Mouse (Mus musculus): ENCODE results near the gene Cyb561d2.
A peak's percentile ranks its signal among the peaks of the same experiment; 100 is the strongest.
"Not testable (repeated sequence)": the region's sequence is repeated elsewhere in the genome, so short reads cannot be mapped to it uniquely, and the experiment has no call there.

Gene Cyb561d2

DNA sequence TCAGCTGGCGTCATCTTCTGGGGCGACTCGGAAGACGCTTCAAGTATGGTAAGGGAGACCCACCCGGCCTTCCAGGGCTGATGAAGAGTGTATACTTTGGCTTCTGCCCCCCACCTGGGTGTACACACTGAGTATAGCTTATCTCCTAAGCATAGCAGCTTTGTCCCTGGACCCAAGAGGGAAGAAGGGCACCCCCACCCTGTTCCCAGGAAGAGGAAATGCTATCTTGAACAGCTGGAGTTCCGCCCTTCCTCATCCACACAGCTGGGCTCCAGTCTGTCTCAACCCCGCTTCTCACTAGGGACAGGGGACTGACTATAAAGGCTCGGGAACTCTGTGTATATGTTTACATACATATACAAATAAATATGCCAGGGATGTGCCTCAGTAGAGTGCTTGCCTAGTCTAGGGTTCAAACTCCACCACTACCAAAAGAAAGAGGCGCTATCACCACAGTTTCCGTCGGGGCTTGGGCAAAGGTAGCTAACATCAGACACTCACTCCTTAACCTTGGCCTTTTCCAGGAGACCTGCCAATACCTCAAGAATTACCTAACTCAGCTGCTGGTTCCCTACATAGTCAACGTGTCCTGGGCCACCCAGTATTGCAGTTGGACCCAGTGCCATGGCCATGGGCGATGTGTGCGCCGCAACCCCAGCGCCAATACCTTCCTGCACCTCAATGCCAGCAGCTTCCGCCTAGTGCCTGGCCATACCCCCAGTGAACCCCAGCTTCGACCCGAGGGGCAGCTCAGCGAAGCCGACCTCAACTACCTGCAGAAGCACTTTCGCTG is 29.7 kb upstream of the Cyb561d2 start:
- no peak for DNase-seq

GRCm38 (mm10) chr9:107570845-107571244 is 28.9 kb upstream of the Cyb561d2 start:
- no peak for DNase-seq

DNA sequence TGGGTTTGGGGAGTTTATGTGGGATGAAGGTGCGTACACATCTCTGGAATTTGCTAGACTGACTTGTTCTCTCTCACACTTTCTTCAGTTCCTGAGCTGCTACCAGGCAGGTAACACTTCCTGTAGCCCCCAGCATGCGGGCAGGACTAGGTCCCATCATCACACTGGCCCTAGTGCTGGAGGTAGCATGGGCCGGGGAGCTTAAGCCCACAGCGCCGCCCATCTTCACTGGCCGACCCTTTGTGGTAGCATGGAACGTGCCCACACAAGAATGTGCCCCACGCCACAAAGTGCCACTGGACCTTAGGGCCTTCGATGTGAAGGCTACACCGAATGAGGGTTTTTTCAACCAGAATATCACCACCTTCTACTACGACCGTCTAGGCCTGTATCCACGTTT is 28.0 kb upstream of the Cyb561d2 start:
- peak; percentile 33 for DNase-seq

- no peak for DNase-seq
Observed at GRCm38 (mm10) chr9:107569270-107569669, 27.3 kb upstream of the Cyb561d2 start.

DNA sequence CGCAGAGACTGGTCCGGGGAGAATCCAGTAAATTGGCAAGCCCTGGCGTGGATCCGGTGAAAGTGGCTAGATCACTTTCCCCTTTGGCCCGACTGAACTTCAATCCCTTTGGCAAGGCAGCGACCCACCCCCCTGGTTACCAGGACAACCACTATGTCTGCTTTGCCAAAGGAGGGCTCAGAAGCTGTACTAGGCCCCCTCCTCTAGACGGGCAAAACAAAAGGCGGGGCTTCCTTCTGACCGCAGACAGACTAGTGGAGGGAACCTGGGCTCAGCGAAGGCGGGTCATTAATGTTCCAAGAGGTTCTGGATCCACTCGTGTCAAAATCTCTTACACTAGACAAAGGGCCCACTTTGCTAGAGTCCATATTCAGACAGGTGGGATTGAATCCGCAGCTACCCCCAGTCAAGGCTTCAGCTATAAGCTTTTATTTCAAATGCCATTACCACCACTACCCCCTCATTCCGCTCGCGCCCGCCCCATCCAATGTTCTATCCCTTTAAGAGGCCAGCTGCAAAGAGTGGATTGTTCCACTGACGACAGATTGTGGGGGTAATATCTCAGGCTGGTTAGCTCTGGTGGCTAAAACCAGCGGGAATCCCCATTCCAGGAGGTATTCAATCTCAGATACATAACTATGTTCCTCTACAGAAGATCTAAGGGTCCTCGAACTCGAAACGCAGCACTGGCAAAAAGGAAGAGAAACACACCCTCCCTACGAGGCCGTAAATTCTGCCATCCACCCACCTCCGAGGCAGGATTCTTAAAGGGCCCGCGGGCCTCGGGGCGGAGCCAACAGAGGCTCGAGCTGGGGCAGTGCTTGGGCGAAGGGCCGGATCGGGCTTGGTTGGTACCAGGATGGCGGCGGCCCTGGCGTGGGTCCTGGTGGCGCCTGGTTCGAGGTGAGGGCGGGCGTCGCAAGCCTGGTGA is 26.6 kb upstream of the Cyb561d2 start:
- DNase-seq, result peak; percentile 92

GRCm38 (mm10) chr9:107567702-107568319 is 25.8 kb upstream of the Cyb561d2 start, which contains the start of gene Hyal2:
Gene Hyal2, plus strand, starts transcription at chr9:107567945.
- DNase-seq, result peak; percentile 85

GRCm38 (mm10) chr9:107566855-107567254 is 24.9 kb upstream of the Cyb561d2 start:
- DNase-seq, result peak; percentile 65

GRCm38 (mm10) chr9:107566041-107566709 is 24.2 kb upstream of the Cyb561d2 start:
- peak; percentile 95 for DNase-seq

DNA sequence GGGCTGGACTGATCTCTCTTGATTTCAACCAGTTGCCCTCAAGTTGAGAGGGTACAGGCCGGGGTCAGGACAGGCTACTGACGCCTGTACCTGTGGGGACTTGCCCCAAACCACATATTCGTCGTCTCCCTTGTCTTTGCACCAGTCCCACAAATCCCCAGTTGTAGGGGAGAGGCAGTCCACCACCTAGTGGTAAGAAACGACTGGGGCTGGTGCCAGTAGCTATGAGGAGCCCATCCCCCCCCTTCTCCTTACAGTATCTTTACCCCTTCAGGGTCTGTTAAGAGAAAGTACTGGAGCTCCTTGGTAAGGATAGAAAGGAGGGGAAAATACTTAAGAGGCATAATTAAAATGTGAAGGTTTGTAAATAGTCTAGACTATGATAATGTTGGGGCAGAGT is 23.6 kb upstream of the Cyb561d2 start:
- DNase-seq, result not testable (repeated sequence)

- peak; percentile 94 for DNase-seq
Observed at GRCm38 (mm10) chr9:107563029-107563581, 21.1 kb upstream of the Cyb561d2 start, which contains the start of gene Tusc2. Gene Tusc2, plus strand, starts transcription at chr9:107563255.

DNA sequence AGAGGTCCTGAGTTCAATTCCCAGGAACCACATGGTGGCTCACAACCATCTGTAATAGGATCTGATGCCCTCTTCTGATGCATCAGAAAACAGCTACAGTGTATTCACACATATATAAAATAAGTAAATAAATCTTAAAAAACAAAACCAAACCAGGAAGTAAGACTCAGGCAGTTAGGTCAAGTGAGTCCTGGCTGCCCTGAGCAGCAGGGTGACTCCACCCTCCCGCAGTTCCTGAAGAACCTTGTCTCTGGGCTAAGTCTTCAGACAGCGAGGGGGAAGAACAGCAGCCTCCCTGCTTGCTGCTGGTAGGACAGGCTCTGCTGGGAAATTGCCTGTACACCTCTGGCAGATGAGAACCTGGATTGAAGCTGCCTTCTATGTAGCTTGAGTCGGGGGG is 14.4 kb upstream of the Cyb561d2 start:
- DNase-seq, result no peak

DNA sequence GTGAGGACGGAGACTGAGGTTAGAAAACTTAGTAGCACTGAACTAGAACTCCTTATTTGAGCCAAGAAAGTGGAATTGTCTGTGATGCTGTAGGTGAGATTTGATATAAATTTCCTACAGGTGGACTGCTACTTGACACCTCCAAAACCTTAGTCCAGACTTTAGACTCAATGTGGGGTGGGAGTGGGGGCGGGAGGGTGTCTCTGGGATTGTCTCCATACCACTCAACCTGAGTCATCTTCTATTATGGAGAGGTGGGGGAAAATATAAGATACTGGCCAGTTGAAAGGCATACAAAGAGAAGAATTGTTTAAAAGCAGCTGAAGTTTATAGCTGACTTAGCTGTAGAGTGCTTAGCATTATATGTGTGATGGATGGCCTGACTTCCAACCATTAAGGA is 13.7 kb upstream of the Cyb561d2 start:
- no peak for DNase-seq

GRCm38 (mm10) chr9:107555031-107555457 is 13.1 kb upstream of the Cyb561d2 start:
- peak; percentile 67 for DNase-seq

DNA sequence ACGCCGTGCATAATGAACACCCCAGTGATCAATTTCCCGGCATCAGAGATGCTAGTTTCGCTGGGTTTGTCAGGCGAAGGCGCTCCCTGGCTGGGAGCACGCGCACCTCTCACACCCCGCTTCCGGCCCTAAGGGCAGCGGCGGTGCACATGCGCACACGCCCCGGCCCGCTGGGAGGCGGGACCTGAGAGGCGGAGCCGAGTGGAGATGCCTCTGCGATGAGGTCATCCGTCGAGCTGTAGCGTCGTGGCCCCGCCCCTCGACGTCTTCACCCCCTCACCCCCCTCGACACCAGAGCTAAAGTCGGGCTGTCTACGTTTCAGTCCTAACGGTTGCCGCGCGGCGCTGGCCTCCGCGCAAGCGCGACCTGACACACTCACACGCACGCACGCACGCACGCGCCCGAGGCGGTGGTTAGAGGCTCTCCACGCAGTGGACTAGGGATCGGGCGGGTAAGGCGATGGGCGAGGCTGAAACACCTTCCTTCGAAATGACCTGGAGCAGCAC is 12.4 kb upstream of the Cyb561d2 start:
- DNase-seq, result peak; percentile 94

DNA sequence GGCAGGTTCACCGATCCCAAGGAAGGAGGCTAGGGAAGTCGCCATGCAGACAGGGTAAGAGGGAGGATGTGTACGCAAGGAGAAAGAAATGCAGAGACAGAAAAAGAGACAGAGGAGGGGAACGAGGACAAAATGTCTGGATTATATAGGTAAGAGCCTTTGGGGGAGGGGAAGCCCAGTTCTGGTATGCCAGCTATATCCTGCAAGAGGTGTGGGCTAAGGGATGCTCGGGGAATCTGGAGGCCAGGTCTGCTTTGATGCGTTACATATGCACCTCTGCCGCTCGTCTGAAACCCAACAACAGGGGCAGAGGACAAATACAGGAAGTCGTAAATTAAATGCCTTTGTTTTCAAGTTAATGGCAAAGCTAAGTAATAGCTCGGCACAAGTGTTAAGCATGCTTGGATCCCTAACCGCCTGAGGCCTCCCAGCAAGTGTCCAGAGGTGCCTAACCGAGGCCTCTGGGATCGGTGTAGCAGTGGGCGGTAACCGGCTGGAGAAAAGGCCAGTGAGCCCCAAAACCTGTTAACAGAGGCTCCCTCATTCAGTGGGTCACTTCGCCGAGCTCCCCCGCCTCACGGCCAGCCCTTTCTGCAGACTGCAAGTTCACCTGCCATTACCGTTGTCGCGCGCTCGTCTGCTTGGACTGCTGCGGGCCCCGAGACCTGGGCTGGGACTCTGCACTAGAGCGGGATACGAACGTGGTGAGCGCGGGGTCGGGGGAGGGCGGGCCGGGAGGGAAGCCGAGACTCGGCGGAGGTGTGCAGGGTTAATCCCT is 11.7 kb upstream of the Cyb561d2 start:
- no peak for DNase-seq

- DNase-seq, result no peak
Observed at GRCm38 (mm10) chr9:107552690-107553393, 10.8 kb upstream of the Cyb561d2 start.

DNA sequence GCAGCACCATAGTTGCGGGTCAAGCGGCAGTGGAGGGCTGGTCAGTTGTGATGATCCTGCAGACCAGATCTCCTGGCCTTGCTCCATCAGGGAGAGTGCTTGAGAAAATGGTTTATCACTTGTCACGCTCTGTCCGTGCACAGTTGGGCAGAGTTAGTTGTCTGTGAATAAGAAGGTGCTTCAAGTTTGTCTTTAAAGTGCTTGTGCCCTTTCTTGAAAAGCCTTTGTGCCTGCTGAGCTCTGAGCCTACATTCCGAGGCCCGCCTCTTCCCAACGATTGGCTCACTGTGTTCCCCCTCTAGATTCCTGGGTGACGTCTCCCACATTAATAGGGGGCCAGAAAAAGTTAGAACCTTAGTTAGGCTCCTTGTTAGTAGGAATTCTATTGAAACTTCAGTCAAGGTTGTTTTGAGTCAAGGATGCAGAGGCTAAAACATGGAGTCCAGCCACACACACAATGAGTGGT is 9.9 kb upstream of the Cyb561d2 start:
- no peak for DNase-seq

GRCm38 (mm10) chr9:107551117-107551889 is 9.3 kb upstream of the Cyb561d2 start, which contains the start of gene Rassf1:
Gene Rassf1, plus strand, starts transcription at chr9:107551555.
- peak; percentile 82 for DNase-seq

DNA sequence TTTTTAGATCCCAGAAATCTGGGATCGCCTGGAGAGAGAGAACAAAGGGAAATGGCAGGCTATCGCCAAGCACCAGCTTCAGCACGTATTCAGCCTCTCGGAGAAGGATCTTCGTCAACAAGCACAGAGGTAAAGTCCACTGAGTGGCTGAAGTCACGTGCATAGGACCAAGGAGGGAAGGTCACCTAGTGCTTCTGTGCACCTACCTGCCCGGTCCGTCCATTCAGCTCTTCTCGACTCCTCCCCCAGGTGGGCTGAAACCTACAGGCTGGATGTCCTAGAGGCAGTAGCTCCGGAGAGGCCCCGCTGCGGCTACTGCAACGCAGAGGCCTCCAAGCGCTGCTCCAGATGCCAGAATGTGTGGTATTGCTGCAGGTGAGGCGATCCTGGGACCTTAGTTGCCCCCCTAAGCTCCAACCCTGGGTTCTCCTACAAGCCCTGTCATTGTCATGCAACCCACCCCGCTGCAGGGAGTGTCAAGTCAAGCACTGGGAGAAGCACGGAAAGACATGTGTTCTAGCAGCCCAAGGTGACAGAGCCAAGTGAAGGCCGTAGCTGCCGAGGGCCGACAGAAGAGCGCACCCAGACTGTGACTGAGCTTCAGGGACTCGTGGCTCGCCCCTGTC is 8.6 kb upstream of the Cyb561d2 start:
- DNase-seq, result peak; percentile 79
